Mouse (Mus musculus) bone marrow macrophage, adult 2 months (primary cell): ENCODE measurements around the gene Myo3b. TPM values are rescaled to one million over a fixed set of nuclear protein-coding genes. Genes with fewer than 3 reads are reported as not detected.

Experiments
- H3K27ac ChIP-seq: 2 replicates; pipeline ENCODE4 v1.5.1; 2012; ENCODE audit warnings: low read depth, low read length; ENCODE audit not compliant: insufficient read depth
- H3K4me1 ChIP-seq: 2 replicates; pipeline ENCODE4 v1.6.1; 2012; ENCODE audit warnings: low read length; ENCODE audit not compliant: control insufficient read depth, insufficient read depth
- H3K4me3 ChIP-seq: 2 replicates; pipeline ENCODE4 v1.5.1; 2012; ENCODE audit warnings: mild to moderate bottlenecking, low read length, moderate library complexity; ENCODE audit not compliant: insufficient read depth
- CTCF ChIP-seq: IDR thresholded peaks from 2 replicates; pipeline ENCODE4 v1.5.1; 2012; ENCODE audit warnings: low read depth, mild to moderate bottlenecking, low read length, moderate library complexity
- POLR2A ChIP-seq: IDR thresholded peaks from 2 replicates; pipeline ENCODE4 v1.6.1; 2012; ENCODE audit warnings: mild to moderate bottlenecking, low read depth, low read length, borderline replicate concordance
- polyA plus RNA-seq: library from polyadenylated mRNA; stranded (reverse); fragments of >200 nt; gene quantifications from 2 replicates; pipeline ENCODE4 v1.2.4, GENCODE M21; 2012; ENCODE audit not compliant: missing spikeins, insufficient read depth, insufficient read length

Gene Myo3b
- polyA plus RNA-seq, 1 experiment, result not detected

DNA sequence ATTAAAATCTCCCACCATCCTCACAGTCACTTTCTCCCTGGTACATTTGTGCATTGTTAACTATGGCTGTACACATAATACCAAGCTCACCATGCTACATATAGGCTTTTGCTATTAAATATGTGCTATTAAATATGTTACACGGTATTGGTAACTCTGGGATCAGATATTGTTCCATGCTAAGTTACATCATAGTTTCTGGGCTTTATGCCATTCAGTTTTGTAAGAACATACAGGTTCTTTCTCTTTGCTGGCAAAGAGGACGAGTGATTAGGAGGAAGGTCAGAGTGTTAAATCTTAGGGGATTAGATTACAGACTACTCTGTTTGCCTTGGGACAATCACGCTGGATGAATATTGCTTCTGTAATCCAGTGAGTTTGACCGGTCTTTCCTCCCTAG, 207.1 kb downstream of the Myo3b start:
- no peak overlapping the region for H3K4me3 ChIP-seq
- no peak overlapping the region for H3K27ac ChIP-seq
- TF ChIP-seq POLR2A (no peak), CTCF (no peak)
- H3K4me1 ChIP-seq, result no peaks in the 10 kb centered on the region

DNA sequence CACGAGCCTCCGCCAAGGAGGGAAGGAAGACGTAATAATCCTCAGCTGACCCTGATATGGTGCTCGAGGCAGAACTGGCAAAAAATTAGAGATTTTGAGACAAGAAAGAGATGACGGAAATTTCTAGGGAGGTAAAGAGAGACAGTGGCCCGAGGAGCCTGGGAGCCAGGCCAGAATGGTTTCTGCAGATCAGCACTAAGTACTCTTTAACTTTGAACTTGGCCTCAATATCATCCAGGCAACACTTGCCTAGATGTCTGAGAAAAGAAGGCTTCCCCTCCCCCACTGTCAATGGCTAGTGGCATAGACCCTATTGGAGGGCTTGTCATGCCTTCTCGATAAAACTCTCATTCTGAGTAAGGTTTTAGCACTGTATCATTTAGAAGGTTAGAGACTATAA, 209.7 kb downstream of the Myo3b start:
- TF ChIP-seq POLR2A (no peak), CTCF (no peak)
- no peak overlapping the region for H3K4me3 ChIP-seq
- H3K27ac ChIP-seq, result no peak overlapping the region
- no peaks in the 10 kb centered on the region for H3K4me1 ChIP-seq

DNA sequence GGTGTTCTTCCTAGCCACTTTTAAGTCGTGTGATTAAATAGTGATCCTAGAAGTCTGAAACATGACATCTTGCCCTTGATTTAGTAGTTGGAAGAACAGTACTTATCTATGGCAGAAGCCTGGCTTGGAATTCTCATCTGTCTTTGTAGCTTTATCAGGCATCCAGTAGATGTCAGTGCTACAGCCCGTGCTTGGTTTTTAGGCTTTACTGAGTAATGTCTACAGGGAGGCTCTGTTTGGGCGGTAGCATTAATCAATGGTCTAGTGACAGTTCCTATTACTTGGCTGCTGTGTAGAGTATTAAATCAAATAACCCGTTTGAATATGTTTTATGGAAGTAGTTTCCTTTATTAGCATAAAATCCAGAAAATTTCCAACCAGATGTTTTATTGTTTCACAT, 210.9 kb downstream of the Myo3b start:
- no peaks in the 10 kb centered on the region for H3K4me1 ChIP-seq
- no peak overlapping the region for H3K27ac ChIP-seq
- no peak overlapping the region for H3K4me3 ChIP-seq
- TF ChIP-seq CTCF (no peak), POLR2A (no peak)

DNA sequence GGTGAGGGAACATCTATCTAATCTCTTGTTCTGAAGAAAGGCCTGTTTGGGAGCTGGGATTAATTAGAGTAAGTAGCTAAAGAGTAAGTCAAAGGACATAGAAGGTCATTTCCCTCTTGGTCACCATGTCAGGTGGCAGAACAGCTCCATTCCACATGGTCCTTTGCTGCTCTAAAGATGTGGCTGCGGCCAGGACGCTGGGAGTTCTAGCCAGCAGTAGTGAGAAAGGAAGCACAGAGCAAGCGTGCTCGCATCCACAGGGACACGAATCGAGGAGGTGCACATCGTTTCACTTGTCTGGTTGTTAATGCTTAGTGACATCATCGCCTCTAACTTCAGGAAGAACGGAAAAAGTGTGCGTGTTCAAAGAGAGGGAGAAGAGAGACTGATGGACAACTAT, 212.3 kb downstream of the Myo3b start:
- Histone ChIP-seq H3K4me3 (no peak overlapping the region), H3K27ac (no peak overlapping the region), H3K4me1 (no peaks in the 10 kb centered on the region)
- TF ChIP-seq CTCF, result no peak
- TF ChIP-seq POLR2A, result no peak

DNA sequence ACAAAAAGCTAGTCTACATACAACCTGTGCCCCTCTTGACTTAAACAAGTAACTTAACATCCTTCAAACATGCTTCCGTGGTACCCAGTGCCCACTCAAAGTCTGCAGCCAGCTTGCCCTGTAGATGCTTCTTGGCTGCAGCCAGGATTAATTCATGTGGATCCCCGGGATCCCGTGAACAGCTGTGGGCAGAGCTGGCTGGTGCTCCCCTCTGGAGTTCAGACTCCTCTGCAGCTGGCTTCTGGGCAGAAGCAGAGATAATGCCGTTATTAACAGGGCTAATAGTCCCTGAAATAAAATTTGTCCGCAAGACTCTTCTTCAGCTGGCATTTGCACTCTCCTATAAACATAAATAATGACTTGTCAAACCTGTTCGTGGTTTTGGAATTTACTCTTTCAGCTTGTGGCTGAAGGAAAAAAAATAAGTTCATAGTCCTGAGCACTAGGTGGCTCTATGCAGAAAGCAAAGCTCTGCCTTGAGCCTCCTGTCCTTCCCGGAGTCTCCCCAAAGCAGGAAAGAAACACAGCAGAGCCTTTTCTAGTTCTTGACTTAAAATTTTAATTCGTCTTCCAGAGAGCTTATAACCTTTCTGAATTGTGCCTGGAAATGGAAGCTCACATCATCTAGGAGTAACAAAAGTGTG, 220.6 kb downstream of the Myo3b start:
- no peaks in the 10 kb centered on the region for H3K4me1 ChIP-seq
- H3K27ac ChIP-seq, result no peak overlapping the region
- no peak for TF ChIP-seq CTCF
- no peak for TF ChIP-seq POLR2A
- H3K4me3 ChIP-seq, result no peak overlapping the region

DNA sequence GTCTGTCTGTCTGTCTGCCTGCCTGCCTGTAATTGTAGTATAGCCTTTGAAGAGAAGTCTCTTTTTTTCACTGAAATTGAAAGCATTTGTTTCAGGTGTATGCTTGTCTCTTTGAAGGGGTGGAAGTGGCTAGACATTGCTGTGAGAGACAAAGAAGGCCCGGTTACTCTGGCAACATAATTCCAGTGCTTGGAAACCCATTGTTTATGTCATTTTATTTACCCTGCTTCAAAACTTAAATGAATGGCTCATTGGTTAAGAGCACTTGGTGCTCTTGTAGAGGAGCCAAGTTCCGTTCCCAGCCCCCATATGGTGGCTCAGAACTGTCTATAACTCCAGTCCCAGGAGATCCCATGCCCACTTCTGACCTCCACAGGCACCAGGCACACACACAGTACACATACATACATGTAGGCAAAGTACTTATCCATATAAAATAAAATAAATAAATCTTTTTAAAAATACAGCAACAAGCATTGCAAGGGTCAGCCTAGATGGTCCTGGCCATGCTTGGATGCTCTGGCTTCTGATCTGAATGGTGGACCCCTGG, 221.8 kb downstream of the Myo3b start:
- H3K27ac ChIP-seq, result no peak overlapping the region
- H3K4me3 ChIP-seq, result no peak overlapping the region
- no peak for TF ChIP-seq CTCF
- TF ChIP-seq POLR2A, result no peak
- H3K4me1 ChIP-seq, result no peaks in the 10 kb centered on the region

DNA sequence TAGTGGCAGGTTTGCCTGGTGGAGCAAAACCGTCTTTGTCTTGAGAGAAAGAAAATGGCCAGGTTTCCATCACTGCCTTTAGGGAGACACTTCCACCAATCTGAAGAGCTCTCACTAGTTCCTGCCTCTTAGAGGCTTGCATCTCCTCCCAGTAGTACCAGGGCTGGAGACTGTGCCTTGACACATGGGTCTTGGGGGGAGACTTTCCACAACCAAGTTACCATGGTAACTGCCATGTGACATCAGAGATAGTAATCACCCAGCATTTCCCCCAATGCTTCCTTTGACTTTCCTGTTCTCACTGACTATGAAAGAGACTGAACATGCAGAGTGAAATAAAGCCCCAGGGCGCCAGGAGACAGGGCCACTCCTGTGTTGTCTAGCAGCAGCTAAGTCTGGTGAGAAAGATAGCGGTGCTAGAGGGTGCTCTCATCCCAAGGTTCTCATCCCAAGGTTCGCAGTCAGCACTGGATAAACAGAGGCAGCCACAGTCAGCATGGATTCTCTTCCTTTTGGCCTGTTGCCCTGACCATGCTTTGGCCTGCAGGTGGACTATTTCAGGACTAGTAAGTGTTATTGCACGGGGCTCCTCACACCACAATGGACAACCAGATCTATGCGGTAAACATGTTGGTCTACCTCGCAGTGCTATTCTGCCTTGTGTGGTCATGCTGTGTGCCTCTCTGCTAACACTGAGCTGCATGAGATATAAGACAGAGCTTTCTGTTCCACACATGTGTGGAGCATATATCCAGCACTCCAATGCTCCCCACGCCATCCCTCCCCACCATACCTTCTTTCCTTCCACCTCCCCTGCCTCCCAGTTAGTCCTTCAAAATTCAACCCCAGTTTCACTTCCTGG, 223.0 kb downstream of the Myo3b start:
- H3K27ac ChIP-seq, result no peak overlapping the region
- no peak overlapping the region for H3K4me3 ChIP-seq
- no peaks in the 10 kb centered on the region for H3K4me1 ChIP-seq
- no peak for TF ChIP-seq CTCF
- TF ChIP-seq POLR2A, result no peak

DNA sequence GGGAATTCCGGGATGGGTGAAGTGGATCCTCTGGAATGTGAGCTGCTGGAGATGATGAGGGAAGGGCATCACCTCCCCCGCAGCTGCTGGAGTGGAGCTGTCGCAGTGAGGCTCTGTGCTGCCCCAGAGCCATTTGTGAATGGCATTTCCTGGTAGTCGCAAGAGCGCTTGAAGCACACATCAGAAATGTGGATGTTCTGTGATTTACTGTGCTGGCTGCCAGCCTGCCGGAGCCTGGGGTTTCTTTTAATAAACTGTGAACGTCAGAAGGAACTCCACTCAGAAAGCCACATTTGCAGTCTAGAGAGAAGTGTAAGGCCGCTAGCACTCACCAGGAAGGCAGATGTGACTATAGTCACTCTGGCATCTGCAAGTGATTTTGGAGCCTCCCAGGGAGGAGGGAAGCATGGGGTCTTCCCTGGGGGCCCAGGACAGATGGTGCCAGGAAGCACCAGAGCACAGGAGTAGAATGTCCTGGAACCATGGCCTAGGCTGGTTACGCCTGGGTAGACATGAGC, 223.7 kb downstream of the Myo3b start:
- H3K4me3 ChIP-seq, result no peak overlapping the region
- no peak overlapping the region for H3K27ac ChIP-seq
- no peak for TF ChIP-seq POLR2A
- no peak for TF ChIP-seq CTCF
- H3K4me1 ChIP-seq, result no peaks in the 10 kb centered on the region

DNA sequence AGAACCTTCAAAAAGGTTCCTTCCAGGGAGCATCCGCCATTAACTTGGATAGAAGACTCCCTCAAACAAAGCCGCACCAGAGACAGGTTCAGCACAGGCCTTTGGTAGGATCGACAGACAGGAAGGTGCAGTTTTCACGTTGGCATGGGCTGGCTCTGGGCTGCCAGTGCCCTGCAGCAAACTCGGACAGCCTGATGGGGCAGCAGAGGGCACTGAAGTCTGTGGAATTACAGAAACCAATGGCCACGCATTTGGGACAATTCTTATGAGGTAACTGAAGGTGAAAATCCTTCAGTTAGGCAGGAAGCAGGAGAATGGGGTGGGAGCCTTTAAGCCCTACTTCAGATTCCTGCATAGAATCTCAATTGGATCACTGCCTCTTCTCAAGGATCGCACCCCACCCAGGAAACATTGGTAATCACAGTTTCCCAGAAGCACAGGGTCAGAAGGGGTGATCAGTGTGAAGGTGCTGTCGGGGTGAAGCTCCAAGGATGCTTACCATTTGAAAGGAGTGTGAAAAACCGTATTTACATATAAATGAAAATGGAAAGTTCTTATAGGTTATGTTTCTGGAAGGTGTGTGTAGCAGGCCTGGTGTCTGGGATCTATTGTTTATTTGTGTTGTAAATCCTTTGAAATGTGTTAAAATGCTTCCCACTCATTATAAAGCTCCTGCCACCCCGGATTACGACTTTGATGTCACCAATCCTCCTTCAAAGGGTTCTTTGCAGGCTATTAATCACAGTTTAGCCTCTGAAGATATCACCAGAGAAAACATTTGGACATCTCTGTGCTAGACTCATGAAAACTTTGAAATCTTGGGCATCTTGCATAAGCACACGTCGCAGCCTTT, 239.7 kb downstream of the Myo3b start:
- H3K27ac ChIP-seq, result no peak overlapping the region
- TF ChIP-seq CTCF (no peak), POLR2A (no peak)
- H3K4me3 ChIP-seq, result no peak overlapping the region
- no peaks in the 10 kb centered on the region for H3K4me1 ChIP-seq

DNA sequence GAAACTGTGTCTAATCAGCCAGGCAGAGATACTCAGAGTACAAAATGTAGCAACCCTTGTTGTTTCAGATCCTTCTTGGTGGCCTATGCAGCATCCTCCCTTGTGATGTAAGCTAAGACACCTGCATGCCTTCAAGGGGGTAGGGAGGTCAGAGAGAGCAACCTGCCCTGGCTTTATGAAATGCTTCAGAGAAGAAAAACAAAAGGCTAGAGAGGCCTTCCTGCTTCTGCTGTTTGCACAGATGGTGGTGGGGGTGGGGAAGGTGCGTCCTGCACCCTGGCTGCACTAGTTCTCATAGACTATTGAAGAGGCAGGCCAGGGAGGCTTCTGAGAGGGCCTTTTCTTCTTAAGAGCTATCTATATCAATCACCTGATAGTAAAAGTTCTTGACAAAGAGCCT, 245.2 kb downstream of the Myo3b start:
- Histone ChIP-seq H3K4me1 (no peaks in the 10 kb centered on the region), H3K27ac (no peak overlapping the region), H3K4me3 (no peak overlapping the region)
- TF ChIP-seq CTCF, result no peak
- no peak for TF ChIP-seq POLR2A
